Mouse (Mus musculus) cerebellum, adult 2 months (tissue): ENCODE measurements around the gene Pak4. TPM values are rescaled to one million over a fixed set of nuclear protein-coding genes. Genes with fewer than 3 reads are reported as not detected.

ENCODE experiments used
- DNase-seq, 2 experiments: peaks; one replicate each; pipeline ENCODE4 v3.0.0; 2021
- H3K27ac ChIP-seq: fragments of 200-500 bp; 2 replicates; pipeline ENCODE4 v1.5.1; 2012; ENCODE audit warnings: low read length, control low read depth, inconsistent platforms; ENCODE audit not compliant: insufficient read depth
- H3K27me3 ChIP-seq: fragments of 200-500 bp; 2 replicates; pipeline ENCODE4 v1.6.1; 2012; ENCODE audit warnings: inconsistent platforms, mild to moderate bottlenecking, low read length, moderate library complexity; ENCODE audit not compliant: control insufficient read depth, insufficient read depth
- H3K4me1 ChIP-seq: fragments of 200-500 bp; 2 replicates; pipeline ENCODE4 v1.6.1; 2011; ENCODE audit warnings: low read length; ENCODE audit not compliant: control insufficient read depth, insufficient read depth
- H3K4me3 ChIP-seq: fragments of 200-500 bp; replicated peaks from 2 replicates; pipeline ENCODE3; 2011; ENCODE audit warnings: mild to moderate bottlenecking, low read depth, low read length, control low read depth; ENCODE audit not compliant: insufficient read depth
- CTCF ChIP-seq: fragments of 200-500 bp; IDR thresholded peaks from 2 replicates; pipeline ENCODE4 v1.5.1; 2011; ENCODE audit warnings: low read depth, mild to moderate bottlenecking, control low read depth, low read length, moderate library complexity, borderline replicate concordance; ENCODE audit not compliant: insufficient read depth
- POLR2A ChIP-seq: fragments of 200-500 bp; IDR thresholded peaks from 2 replicates; pipeline ENCODE4 v1.6.1; 2011; ENCODE audit warnings: low read length, control low read depth, borderline replicate concordance; ENCODE audit not compliant: insufficient read depth
- WGBS: fragments of 180-500 bp; shearing (Covaris S2); methylation state at CpG from one replicate; pipeline ENCODE4 v1.1.7; 2018; 5-methylcytosine and 5-hydroxymethylcytosine counted together
- polyA plus RNA-seq: library from polyadenylated mRNA; depleted of rRNA; stranded (reverse); fragments of >200 nt; gene quantifications from 2 replicates; pipeline ENCODE4 v1.2.3, GENCODE M21; 2012

Gene Pak4
- polyA plus RNA-seq, 1 experiment, result 8.5 TPM

GRCm38 (mm10) chr7:28585001-28585400 lies 13.0 kb downstream of the Pak4 start:
- Histone ChIP-seq H3K4me1 (peaks cover 7% of the 10 kb centered on the region), H3K27ac (no peak overlapping the region), H3K27me3 (no peaks in the 10 kb centered on the region), H3K4me3 (no peak overlapping the region)
- WGBS, result 58% methylated on average over 6 of the region's 6 CpGs
- no peak for DNase-seq
- TF ChIP-seq CTCF (no peak), POLR2A (no peak)

GRCm38 (mm10) chr7:28584468-28584867 lies 13.5 kb downstream of the Pak4 start:
- Histone ChIP-seq H3K4me3 (no peak overlapping the region), H3K27ac (no peak overlapping the region), H3K27me3 (no peaks in the 10 kb centered on the region), H3K4me1 (peaks cover 6% of the 10 kb centered on the region)
- no peak for TF ChIP-seq POLR2A
- no peak for DNase-seq
- 56% methylated on average over 4 of the region's 4 CpGs for WGBS

GRCm38 (mm10) chr7:28583570-28584344 lies 14.2 kb downstream of the Pak4 start:
- Histone ChIP-seq H3K27me3 (no peaks in the 10 kb centered on the region), H3K4me1 (peaks cover 6% of the 10 kb centered on the region), H3K27ac (no peak overlapping the region), H3K4me3 (no peak overlapping the region)
- no peak for TF ChIP-seq POLR2A
- TF ChIP-seq CTCF, result no peak
- DNase-seq, result no peak
- 78% methylated on average over 8 of the region's 8 CpGs for WGBS

GRCm38 (mm10) chr7:28582841-28583240 lies 15.1 kb downstream of the Pak4 start:
- WGBS, result 80% methylated on average over 11 of the region's 11 CpGs
- no peak for DNase-seq
- no peaks in the 10 kb centered on the region for H3K27me3 ChIP-seq
- H3K4me1 ChIP-seq, result peaks cover 15% of the 10 kb centered on the region
- H3K4me3 ChIP-seq, result no peak overlapping the region
- no peak for TF ChIP-seq CTCF
- H3K27ac ChIP-seq, result no peak overlapping the region

GRCm38 (mm10) chr7:28581721-28582120 lies 16.3 kb downstream of the Pak4 start:
- 68% methylated on average over 4 of the region's 4 CpGs for WGBS
- DNase-seq, result no peak
- no peak for TF ChIP-seq CTCF
- no peak for TF ChIP-seq POLR2A
- Histone ChIP-seq H3K27me3 (no peaks in the 10 kb centered on the region), H3K4me3 (no peak overlapping the region), H3K27ac (no peak overlapping the region), H3K4me1 (peaks cover 26% of the 10 kb centered on the region)

GRCm38 (mm10) chr7:28579826-28580225 lies 18.2 kb downstream of the Pak4 start:
- TF ChIP-seq POLR2A (no peak), CTCF (no peak)
- Histone ChIP-seq H3K27ac (no peak overlapping the region), H3K4me3 (no peak overlapping the region), H3K4me1 (peaks cover 33% of the 10 kb centered on the region), H3K27me3 (no peaks in the 10 kb centered on the region)
- 67% methylated on average over 5 of the region's 5 CpGs for WGBS
- no peak for DNase-seq

GRCm38 (mm10) chr7:28578543-28579053 lies 19.4 kb downstream of the Pak4 start:
- H3K4me3 ChIP-seq, result no peak overlapping the region
- WGBS, result 94% methylated on average over 5 of the region's 5 CpGs
- no peak for DNase-seq
- no peak overlapping the region for H3K27ac ChIP-seq
- H3K4me1 ChIP-seq, result peaks cover 36% of the 10 kb centered on the region
- no peaks in the 10 kb centered on the region for H3K27me3 ChIP-seq
- no peak for TF ChIP-seq POLR2A
- TF ChIP-seq CTCF, result no peak

- TF ChIP-seq POLR2A (no peak), CTCF (no peak)
- peaks cover 42% of the 10 kb centered on the region for H3K4me1 ChIP-seq
- DNase-seq, result peak in 1 of 2 experiments; percentile 57
- no peak overlapping the region for H3K4me3 ChIP-seq
- no peaks in the 10 kb centered on the region for H3K27me3 ChIP-seq
- H3K27ac ChIP-seq, result no peak overlapping the region
- 75% methylated on average over 9 of the region's 9 CpGs for WGBS
These were observed 20.0 kb downstream of the Pak4 start for GRCm38 (mm10) chr7:28577826-28578542.
